Mouse (Mus musculus) heart, adult 8-10 months (tissue): ENCODE measurements around the gene Gdf3. TPM values are rescaled to one million over a fixed set of nuclear protein-coding genes. Genes with fewer than 3 reads are reported as not detected.
"Not testable (repeated sequence)": the region's sequence is repeated elsewhere in the genome, so short reads cannot be mapped to it uniquely, and the experiment has no call there.

Experiments used
- DNase-seq: peaks from one replicate; pipeline ENCODE4 v3.0.0; 2022; ENCODE audit warnings: low spot score
- total RNA-seq, 4 experiments: library from RNA; stranded (reverse); gene quantifications; 2 replicates each; pipeline ENCODE4 v1.2.4; 2022

Gdf3 gene
- not detected for total RNA-seq

DNA sequence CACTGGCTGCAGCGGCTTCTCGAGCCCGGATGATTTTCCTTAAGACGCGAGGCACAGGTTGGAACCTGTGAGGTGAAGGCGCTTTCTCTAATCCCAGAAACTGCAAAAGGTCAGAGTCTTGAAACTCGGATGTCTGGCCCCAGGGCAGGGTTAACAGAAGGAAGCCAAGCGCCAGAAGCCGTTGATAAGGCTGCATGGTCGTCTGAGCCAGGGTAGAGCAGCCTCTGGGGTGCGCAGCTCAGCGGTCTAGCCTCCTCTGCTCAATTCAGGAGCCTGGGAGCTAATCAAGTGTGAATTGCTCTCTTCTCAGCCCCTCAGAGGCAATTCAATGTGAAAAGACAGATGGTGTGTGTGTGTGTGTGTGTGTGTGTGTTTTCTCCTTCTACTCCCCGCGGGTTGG lies at the start of gene Gdf3:
TSS of gene Gdf3 (minus strand) at position 317 of the 400 bp plus-strand sequence.
- DNase-seq: no peak

DNA sequence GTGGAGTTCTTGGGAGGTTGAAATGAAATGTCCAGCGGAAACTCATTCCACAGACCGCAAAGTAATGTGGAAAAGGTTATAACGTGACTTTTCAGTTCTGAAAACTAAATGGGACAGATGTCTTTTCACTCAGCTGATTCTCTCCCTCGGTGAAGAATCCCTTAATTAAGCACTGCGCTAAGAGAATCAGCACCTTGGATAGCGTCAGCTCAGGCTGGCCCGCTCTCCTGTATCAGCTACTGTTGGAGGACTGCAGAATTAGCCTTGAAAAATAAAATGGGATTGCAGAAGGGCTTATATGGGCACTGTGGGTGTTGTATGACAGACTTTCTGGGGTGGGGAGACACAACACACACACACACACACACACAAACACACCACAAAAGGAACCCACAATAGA lies 49.7 kb upstream of the Gdf3 start:
- DNase-seq: no peak

DNA sequence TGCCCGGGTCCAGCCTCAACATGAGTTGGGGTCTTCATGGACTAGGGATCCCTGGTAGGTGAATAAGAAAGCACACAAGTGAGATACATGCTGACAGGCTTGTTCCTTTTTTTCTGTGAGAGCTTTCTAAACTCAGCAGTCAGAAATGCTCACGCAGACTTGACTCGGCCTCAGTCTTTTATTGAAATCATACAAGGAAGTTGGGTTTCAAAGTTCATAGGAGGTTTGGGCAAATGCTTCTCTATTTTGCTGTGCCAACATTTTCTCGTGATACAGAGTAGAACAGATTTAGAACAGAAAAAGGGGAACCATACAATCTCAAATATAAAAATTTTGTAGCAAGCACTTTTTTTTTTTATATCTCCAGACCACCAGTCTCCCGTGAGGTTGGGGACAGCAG lies 47.7 kb upstream of the Gdf3 start:
- DNase-seq: peak; percentile 35

DNA sequence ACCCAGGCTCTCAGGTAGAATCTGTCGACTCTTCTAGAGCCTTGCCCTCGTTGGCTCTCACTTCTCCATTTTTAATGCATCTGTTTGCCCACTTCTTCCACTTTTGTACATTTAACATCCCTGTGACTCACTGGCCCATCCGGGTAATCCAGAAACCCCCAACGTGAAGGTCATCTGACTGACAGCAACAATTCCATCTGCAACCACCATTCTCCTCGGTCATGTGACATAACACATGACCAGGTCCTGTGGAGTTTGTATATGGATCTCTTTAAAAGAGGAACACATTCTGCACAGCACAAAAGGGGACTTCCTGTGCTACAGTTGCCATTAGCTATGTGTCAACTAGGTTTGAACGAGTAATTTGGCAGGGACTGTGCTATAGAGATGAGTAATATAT lies 44.4 kb upstream of the Gdf3 start:
- DNase-seq: peak; percentile 45

DNA sequence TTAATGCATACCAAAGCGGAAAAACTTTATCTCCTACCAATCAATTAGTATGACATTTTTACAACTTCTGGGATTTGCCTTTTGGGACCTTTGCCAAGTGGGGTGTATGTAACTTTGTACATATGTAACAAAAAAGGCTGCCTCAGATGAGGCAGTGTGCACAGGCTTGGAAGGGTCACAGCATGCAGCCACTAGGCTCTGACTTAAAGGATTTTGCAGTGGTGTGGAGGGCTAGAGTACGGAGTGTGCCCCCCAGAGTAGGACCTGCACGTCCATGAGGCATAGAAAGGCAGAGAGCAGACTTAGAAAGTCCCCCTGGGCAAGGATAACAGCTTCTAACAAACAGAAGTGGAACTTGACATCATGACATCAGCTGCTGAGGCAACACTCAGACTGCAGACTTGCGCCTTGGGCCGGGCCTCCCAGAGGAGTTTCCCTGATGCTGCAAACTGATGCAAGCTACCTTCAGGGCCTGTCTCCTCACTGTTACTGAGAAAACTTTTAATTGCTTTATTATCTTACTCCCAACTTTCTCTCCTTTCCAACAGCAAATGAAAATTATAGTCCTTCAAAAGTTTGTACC lies 40.6 kb upstream of the Gdf3 start:
- DNase-seq: no peak

DNA sequence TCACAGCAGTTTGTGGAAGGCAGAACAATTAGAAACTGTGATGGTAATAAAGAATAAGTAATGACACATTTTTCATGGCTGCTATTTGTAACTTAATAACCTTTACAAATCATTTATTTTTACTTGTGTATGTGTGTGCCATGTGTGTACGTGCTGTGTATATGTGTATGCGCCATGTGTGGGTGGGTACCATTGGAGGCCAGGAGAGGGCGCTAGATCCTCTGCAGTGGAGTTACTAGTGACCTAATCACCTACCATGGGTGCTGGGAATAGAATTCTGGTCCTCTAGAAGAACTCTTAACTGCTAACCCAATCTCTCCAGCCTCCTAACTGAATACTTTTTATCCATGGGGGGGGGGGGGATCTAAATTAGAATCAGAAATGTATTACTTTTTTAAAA lies 40.0 kb upstream of the Gdf3 start:
- DNase-seq: no peak

DNA sequence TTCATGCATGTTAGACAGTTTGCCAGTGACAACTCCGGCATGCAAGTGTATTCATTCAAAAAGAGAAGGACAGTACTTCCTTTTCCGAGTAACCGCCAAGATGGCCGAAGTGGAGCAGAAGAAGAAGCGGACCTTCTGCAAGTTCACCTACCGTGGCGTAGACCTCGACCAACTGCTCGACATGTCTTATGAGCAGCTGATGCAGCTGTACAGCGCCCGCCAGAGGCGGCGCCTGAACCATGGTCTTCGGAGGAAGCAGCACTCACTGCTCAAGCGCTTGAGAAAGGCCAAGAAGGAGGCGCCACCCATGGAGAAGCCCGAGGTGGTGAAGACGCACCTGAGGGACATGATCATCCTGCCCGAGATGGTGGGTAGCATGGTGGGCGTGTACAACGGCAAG lies 34.3 kb upstream of the Gdf3 start:
- DNase-seq: not testable (repeated sequence)

DNA sequence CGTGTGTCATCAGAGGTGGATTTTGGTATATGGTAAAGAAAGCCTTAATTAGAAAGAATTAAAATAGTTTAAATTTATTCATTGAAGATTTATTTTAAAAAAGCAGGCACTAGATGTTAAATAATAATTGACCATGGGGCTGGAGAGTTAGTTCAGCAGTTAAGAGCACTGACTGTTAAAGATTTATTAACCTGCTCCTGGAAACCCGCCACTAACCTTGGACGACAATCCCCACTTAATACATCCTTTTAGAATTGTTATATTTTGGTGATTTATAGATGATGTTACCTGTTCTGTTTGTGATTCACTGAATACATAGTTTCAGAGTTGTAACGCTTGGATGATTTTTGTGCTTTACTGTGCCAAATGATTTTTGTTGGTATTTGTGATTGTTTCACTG lies 27.7 kb upstream of the Gdf3 start:
- DNase-seq: not testable (repeated sequence)

DNA sequence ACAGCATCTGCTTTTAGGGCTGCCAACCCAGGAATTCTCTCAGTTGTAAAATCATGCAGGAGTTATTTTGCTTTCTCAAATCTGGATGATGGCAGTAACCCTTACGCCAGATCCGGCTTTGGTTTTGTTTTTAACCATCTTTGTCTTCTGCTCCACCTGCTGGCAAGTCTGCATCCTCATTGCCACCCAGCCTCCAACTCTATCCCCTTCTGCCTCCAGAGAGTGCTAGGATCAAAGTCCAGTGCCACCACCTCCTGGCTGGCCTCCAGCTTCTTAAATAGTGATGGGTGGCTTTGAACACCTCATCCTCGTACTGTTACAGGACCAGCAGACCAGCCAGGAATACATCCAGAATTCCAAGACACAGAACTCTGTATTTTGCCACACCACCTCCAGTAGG lies 26.8 kb upstream of the Gdf3 start:
- no peak for DNase-seq

DNA sequence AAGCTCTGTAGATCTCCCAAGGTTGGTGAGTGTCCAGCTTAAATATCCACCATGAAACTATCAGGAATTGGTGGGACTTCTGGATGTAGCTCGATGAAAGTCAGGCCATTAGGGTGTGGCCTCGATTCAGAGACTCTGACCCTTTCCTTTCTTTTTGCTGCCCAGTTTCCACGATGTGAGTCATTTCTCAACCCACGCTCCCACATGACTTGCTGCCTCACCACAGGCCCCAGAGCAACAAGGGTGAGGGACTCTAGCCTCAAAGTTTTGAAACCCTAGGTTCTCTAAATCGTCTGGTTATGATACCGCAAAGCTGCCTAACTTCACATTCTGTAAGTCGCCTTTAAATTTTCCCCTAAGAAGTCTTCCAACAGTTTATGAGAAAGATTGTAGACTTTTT lies 25.4 kb upstream of the Gdf3 start:
- DNase-seq: peak; percentile 17

DNA sequence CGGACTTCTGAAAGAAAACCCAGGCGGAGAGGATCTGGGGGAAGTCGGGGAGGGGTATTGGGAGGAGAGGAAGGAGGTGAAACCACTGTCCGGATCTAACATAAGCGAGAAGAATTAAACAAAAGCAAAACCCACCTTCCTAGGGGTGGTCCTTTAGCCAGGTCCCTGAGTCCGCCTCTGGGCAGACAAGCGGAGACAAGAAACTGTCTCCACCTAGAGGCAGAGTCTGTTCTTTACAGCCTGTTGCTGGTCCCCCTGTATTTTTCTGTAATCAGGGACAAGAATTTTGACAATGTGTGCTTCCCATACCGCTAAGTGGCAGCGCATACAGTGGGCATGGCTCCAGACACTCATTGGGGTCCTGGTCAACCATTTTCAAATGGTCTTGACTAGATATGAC lies 23.5 kb upstream of the Gdf3 start:
- DNase-seq: peak; percentile 39

DNA sequence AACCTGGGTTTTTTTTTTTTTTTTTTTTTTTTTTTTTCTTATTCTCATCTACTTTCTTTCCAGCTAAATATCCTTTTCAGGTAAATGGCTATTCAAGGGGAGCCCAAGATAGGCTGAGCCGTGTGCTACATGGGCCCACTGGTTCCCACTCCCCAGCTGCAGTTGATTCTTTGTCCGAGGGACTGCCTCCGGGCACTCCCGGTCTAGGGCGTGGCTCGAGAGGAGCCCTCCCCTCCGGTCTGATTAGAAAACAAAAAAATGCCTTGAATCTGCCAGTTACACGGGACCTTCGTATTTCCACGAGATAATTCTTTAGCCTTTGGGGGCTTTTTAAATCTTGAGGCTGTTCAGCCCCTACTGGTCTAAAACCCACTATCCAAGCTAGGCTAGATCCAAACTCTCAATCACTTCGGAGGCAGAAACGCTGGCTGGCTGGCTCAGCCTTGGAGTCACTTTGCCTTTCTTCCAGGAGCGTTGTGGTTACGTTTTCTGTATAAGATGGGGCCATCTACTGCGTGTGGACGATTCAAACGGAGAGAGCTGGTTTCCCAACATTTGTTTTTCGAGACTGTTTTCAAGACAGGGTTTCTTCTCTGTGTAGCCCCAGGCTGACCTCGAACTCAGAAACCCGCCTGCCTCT lies 17.7 kb upstream of the Gdf3 start:
- no peak for DNase-seq

DNA sequence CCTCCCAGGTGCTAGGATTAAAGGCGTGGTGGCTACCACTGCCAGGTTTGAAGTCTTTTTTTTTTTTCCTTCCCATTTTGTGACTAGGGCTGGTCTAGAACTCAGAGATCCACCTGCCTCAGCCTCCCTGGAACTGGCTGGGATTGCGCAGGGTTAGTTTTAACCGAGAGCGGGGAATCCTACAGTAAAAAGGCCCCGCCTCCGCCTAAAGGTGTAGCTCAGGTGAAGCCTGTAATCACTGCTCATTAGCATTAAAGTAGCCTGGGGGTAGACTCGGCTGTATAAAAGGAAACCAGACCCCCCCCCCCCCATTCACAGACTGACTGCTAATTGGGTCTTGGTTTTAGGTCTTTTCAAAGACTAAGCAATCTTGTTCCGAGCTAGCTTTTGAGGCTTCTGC lies 16.2 kb upstream of the Gdf3 start, which contains the start of gene Dppa3:
TSS of gene Dppa3 (plus strand) at position 301 of the 400 bp plus-strand sequence.
- no peak for DNase-seq

DNA sequence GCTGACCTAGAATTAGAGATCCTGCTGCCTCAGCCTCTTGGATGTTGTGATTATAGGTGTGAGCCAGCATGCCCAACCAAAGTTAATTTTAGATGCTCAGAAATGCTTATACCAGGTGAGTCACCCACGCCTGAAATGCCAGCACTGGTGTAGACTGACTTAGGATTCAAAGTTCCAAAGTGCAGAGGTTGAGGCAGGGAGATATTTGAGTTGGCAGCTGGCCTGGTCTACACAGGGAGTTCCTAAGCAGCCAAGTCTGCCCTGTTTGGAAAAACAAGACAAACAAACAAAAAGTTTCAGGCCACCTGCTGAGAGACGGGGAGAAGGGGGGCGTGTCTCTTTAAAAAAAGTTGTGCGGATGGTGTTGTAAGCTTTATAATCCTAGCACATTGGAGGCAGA lies 15.3 kb upstream of the Gdf3 start:
- DNase-seq: no peak

DNA sequence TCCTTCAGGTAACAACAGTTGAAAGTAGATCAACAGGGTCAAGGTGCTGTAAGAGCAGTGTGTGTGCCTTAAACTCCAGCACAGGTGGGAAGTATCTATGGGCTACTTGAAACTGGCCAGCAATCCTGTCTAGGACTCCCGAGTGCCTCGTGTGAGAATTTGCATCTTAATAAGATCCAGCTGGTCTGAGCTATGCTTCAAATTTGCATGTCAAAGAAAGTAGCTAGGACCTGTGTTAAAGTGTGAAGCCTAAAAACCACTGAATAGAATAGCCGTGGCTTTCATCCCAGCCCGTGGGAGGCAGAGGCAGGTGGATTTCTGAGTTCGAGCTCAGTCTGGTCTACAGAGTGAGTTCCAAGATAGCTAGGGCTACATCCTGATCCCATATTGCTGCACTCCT lies 14.6 kb upstream of the Gdf3 start:
- no peak for DNase-seq

DNA sequence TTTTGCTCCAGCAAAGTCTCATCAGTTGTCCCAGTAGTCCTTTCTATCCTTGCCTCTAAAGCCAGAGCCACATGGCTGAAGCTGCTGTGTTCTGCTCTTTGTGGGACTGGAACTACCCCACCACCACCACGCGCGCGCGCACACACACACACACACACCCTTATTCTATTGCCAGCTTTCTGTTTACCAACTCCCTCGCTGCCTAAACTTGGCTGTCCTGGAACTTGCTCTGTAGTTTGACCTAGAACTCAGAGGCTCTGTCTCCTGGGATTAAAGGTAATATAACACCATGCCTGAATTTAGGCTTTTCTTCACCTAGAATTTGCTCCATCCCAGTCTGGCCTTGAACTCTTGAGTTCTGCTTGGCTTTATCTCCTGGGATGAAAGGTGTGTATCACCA lies 11.2 kb upstream of the Gdf3 start:
- no peak for DNase-seq

DNA sequence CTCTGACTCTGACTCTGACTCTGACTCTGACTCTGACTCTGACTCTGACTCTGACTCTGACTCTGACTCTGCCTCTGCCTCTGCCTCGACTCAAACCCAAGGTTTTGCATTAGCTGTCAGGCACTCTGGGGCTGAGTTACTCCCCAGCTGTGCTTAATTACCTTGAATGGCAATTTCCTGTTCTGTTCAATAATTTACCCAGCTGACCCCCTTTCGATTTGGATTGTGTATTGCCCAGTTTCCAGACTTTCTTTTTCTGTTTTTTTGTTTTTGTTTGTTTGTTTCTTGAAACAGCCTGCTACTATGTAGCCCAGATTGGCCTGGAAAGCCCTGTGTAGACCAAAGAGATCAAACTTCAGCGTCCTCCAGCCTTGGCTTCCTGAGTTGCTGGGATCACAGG lies 6.1 kb upstream of the Gdf3 start:
- DNase-seq: no peak

DNA sequence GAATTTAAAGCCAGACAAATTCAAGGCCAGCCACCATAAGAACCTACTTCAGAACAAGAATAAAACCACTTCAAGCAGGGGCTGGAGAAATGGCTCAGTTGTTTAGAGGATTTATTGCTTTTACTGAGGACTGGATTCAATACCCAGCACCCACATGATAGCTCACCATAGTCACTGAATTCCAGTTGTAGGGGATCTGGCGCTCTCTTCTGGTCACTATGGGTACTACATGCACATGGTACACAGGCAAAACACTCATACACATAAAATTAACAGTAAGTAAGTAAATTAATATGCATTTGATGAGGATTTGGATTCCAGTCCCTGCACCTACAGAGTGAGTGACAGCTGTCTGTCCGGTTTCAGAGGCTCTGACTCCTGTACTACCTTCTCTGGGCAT lies 4.2 kb upstream of the Gdf3 start:
- DNase-seq: no peak

DNA sequence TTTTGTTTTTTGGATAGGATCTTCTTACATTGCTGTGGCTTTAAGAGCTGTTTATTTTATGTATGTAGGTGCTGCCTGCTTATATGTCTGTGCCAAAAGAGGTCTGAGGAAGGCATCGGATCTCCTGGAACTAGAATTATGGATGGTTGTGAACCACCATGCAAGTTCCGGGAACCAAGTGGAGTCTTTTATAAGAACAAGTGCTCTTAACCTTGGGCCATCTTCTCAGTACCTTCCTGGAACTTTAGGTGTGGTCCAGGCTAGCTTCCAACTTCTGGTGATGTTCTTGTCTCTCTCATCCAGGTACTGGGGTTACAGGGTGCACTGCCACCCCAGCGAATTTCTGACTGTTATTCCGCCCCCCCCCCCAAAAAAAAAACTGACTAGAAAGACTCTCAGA lies 2.5 kb upstream of the Gdf3 start:
- no peak for DNase-seq

DNA sequence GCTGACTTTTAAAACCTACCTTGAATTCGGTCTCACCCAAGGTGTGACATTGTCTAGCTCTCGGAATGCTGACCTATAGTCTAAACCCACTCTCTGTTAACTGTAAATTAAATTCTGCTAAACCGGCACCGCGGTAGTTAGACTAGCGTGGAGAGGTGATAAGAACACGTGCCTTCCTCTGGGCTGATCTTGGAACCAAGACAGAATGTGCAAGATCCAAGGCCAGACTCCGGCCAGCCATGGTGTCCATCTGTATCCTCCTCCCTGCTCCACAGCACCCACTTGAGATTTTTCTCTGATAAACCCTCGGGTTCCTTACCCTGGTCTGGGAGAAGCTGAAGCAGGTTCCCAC lies 534 bp downstream of the Gdf3 start:
- no peak for DNase-seq

DNA sequence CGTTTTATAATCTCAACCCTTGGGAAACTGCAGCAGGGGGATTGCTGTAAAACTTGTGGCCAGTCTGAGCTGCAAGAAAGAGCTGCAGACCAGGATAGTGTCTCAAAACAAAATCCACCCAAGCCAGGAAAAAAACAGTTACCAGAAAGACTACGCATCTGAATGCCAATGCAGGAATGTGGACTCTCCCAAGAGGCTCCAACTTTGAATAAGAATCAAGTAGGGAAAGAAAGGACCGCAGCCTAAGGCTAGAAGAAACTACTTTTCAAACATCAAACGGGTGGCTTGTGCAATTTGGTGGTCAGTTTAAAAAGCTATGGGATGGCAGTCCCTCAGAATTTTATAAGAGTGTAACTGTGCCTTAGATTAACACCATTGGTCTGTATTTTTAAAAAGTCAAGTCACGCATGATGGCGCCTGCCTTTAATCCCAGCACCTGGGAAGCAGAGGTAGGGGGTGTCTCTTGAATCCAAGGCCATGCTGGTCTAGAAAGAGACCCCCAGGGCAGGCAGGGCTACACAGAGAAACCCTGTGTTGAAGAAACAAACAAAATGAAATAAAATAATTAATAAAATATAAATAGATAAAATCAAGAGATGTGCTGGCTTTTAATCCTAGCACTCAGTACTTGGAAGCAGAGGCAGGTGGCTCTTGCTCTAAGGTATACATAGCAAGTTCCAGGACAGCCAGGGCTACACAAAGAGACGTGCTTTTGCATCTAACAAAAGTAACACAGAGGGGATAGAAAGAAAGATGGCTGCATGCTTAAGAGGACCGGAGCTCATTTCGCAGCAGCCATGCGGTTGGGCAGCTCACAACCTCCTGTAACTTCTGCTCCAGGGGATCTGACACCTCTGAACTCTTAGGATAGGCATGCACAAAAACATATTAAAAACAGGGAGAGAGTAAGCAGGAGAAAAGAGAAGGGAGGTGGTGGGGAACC lies 1.2 kb downstream of the Gdf3 start:
- DNase-seq: no peak

DNA sequence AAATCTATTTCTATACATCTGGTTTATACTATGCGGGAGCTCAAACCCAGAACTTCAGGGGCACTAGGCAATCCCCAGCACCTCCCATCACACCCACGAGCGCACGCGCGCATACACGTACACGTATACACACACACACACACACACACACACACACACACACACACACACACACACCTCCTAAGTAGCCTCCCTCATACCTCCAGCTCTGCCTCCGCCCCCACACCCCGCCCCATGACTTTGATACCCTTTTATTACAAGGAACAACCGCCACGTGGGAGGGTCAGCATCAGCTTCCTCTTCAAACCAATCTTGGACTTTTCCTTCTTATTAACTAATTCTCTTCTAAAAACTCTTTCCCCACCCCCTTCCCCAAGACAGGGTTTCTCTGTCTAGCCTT lies 2.2 kb downstream of the Gdf3 start:
- no peak for DNase-seq

DNA sequence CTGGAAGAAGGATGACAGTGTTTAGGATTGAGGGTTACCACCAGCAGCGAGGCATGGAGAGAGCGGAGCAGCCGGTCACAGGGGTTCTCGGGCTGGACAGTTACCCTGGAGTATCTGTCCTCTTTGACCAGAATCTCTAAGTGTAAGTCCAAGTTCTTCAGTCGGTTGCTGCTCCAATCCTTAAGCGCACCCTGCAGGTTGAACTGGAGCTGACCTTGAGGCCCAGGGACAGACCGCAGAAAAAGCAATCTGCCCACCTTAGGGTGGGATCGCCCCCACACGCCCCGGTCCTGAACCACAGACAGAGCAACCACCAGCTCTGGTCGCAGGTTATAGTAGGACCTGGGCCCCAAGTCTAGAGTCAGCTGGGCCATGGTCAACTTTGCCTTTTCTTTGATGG lies 3.2 kb downstream of the Gdf3 start:
- DNase-seq: no peak
